Mouse (Mus musculus) limb, embryonic 14.5 days (tissue): ENCODE data around the gene Mta1. TPM values are rescaled to one million over a fixed set of nuclear protein-coding genes. Genes with fewer than 3 reads are reported as not detected.

Experiments
- ATAC-seq: fragments of 200-750 bp; cut with Nextera tagmentation; 2 replicates; pipeline ENCODE4 v1.8.0; 2017; ENCODE audit warnings: low read depth, moderate number of reproducible peaks, moderate TSS enrichment; ENCODE audit not compliant: low FRiP score
- DNase-seq: peaks from one replicate; pipeline ENCODE4 v3.0.0-alpha.2; 2015; ENCODE audit warnings: low spot score
- H3K27ac ChIP-seq: fragments of 300-500 bp; sonication (generic); replicated peaks from 2 replicates; pipeline ENCODE4 v1.5.1; 2014; ENCODE audit warnings: low read depth, mild to moderate bottlenecking, low read length, moderate library complexity, mixed read lengths
- H3K27me3 ChIP-seq: fragments of 300-500 bp; sonication (generic); 2 replicates; pipeline ENCODE4 v1.6.1; 2014; ENCODE audit warnings: low read length, mixed read lengths; ENCODE audit not compliant: control insufficient read depth, insufficient read depth
- H3K36me3 ChIP-seq: fragments of 300-500 bp; sonication (generic); 2 replicates; pipeline ENCODE4 v1.6.1; 2014; ENCODE audit warnings: mild to moderate bottlenecking, low read length, moderate library complexity, mixed read lengths; ENCODE audit not compliant: control insufficient read depth, insufficient read depth
- H3K4me1 ChIP-seq: fragments of 300-500 bp; sonication (generic); 2 replicates; pipeline ENCODE4 v1.6.1; 2014; ENCODE audit warnings: antibody characterized with exemption, low read length, mixed read lengths; ENCODE audit not compliant: control insufficient read depth, insufficient read depth
- H3K4me2 ChIP-seq: fragments of 300-500 bp; sonication (generic); replicated peaks from 2 replicates; pipeline ENCODE4 v1.6.1; 2014; ENCODE audit warnings: low read depth, mild to moderate bottlenecking, low read length, moderate library complexity; ENCODE audit not compliant: severe bottlenecking
- H3K4me3 ChIP-seq: fragments of 300-500 bp; sonication (generic); replicated peaks from 2 replicates; pipeline ENCODE4 v1.5.1; 2014; ENCODE audit warnings: low read length
- H3K9ac ChIP-seq: fragments of 300-500 bp; sonication (generic); 2 replicates; pipeline ENCODE4 v1.6.1; 2014; ENCODE audit warnings: mild to moderate bottlenecking, low read depth, low read length, moderate library complexity; ENCODE audit not compliant: severe bottlenecking
- H3K9me3 ChIP-seq: fragments of 300-500 bp; sonication (generic); 2 replicates; pipeline ENCODE4 v1.6.1; 2016; ENCODE audit warnings: low read length; ENCODE audit not compliant: control insufficient read depth
- POLR2A ChIP-seq: fragments of 200-500 bp; IDR thresholded peaks from 2 replicates; pipeline ENCODE4 v1.8.0; 2012; ENCODE audit warnings: inconsistent platforms, mild to moderate bottlenecking, moderate library complexity, borderline replicate concordance; ENCODE audit not compliant: insufficient read depth, insufficient read length; ENCODE audit errors: extremely low read depth
- WGBS: fragments of 180-500 bp; shearing (Covaris S2); extraction: QIAGEN DNeasy Blood & Tissue Kit; methylation state at CpG from one replicate; pipeline ENCODE4 v1.1.7; 2014; 5-methylcytosine and 5-hydroxymethylcytosine counted together
- polyA plus RNA-seq, 2 experiments: library from polyadenylated mRNA; depleted of rRNA in 1 of 2; stranded (reverse) in 1 of 2; unstranded in 1 of 2; fragments of >200 nt; fragmentation: Nextera tagmentation in 1 of 2; extraction: Ambion mirVana in 1 of 2; gene quantifications; 2 replicates each; pipeline versions ENCODE4 v1.2.1 to v1.2.3; 2012 to 2014

The Mta1 gene
- polyA plus RNA-seq, 2 experiments = 21.1 to 126 TPM

- Histone ChIP-seq H3K27ac (no peak overlapping the region), H3K9me3 (no peaks in the 10 kb centered on the region), H3K9ac (no peak overlapping the region), H3K4me3 (no peak overlapping the region), H3K4me2 (no peak overlapping the region), H3K36me3 (peaks cover 100% of the 10 kb centered on the region), H3K27me3 (no peaks in the 10 kb centered on the region), H3K4me1 (no peaks in the 10 kb centered on the region)
- TF ChIP-seq POLR2A = no peak
- WGBS = 96% methylated on average over 14 of the region's 14 CpGs
- ATAC-seq = no peak
- no peak for DNase-seq
These were observed 33.5 kb downstream of the Mta1 start for GRCm38 (mm10) chr12:113131601-113132000.

GRCm38 (mm10) chr12:113132567-113132966 lies 34.5 kb downstream of the Mta1 start:
- Histone ChIP-seq H3K4me1 (no peaks in the 10 kb centered on the region), H3K9me3 (no peaks in the 10 kb centered on the region), H3K4me3 (no peak overlapping the region), H3K4me2 (no peak overlapping the region), H3K9ac (no peak overlapping the region), H3K36me3 (peaks cover 100% of the 10 kb centered on the region), H3K27me3 (no peaks in the 10 kb centered on the region), H3K27ac (no peak overlapping the region)
- no peak for DNase-seq
- WGBS = 75% methylated on average over 2 of the region's 2 CpGs
- TF ChIP-seq POLR2A = no peak
- ATAC-seq = no peak

GRCm38 (mm10) chr12:113133260-113133659 lies 35.2 kb downstream of the Mta1 start:
- peaks cover 100% of the 10 kb centered on the region for H3K36me3 ChIP-seq
- 93% methylated on average over 9 of the region's 9 CpGs for WGBS
- no peak overlapping the region for H3K9ac ChIP-seq
- no peaks in the 10 kb centered on the region for H3K27me3 ChIP-seq
- ATAC-seq (no peak), DNase-seq (no peak)
- H3K4me1 ChIP-seq = no peaks in the 10 kb centered on the region
- no peak overlapping the region for H3K4me2 ChIP-seq
- H3K4me3 ChIP-seq = no peak overlapping the region
- no peak overlapping the region for H3K27ac ChIP-seq
- no peaks in the 10 kb centered on the region for H3K9me3 ChIP-seq
- TF ChIP-seq POLR2A = no peak

- no peaks in the 10 kb centered on the region for H3K27me3 ChIP-seq
- H3K9me3 ChIP-seq = no peaks in the 10 kb centered on the region
- no peak for TF ChIP-seq POLR2A
- no peaks in the 10 kb centered on the region for H3K4me1 ChIP-seq
- ATAC-seq (no peak), DNase-seq (no peak)
- H3K4me2 ChIP-seq = no peak overlapping the region
- WGBS = 74% methylated on average over 5 of the region's 5 CpGs
- no peak overlapping the region for H3K9ac ChIP-seq
- H3K4me3 ChIP-seq = no peak overlapping the region
- H3K36me3 ChIP-seq = peaks cover 100% of the 10 kb centered on the region
- no peak overlapping the region for H3K27ac ChIP-seq
These were observed 35.9 kb downstream of the Mta1 start for GRCm38 (mm10) chr12:113133861-113134403.

- WGBS = 91% methylated on average over 4 of the region's 4 CpGs
- H3K36me3 ChIP-seq = peaks cover 94% of the 10 kb centered on the region
- H3K4me1 ChIP-seq = 0 out of 2 replicates have a peak, but pooled peaks cover under 1% of the 10 kb centered on the region
- no peak overlapping the region for H3K4me3 ChIP-seq
- no peak overlapping the region for H3K9ac ChIP-seq
- no peaks in the 10 kb centered on the region for H3K9me3 ChIP-seq
- H3K27me3 ChIP-seq = no peaks in the 10 kb centered on the region
- ATAC-seq = no peak
- TF ChIP-seq POLR2A = no peak
- DNase-seq = no peak
- H3K4me2 ChIP-seq = no peak overlapping the region
- H3K27ac ChIP-seq = no peak overlapping the region
These were observed 36.4 kb downstream of the Mta1 start for GRCm38 (mm10) chr12:113134502-113134901.
